Mouse (Mus musculus): ENCODE measurements around the gene Lin54. TPM values are rescaled to one million over a fixed set of nuclear protein-coding genes. Genes with fewer than 3 reads are reported as not detected.
"Not testable (repeated sequence)": the region's sequence is repeated elsewhere in the genome, so short reads cannot be mapped to it uniquely, and the experiment has no call there.

The Lin54 gene
- polyA plus RNA-seq, 2 experiments from 2014 or later, result 8.0 to 10.8 TPM

DNA sequence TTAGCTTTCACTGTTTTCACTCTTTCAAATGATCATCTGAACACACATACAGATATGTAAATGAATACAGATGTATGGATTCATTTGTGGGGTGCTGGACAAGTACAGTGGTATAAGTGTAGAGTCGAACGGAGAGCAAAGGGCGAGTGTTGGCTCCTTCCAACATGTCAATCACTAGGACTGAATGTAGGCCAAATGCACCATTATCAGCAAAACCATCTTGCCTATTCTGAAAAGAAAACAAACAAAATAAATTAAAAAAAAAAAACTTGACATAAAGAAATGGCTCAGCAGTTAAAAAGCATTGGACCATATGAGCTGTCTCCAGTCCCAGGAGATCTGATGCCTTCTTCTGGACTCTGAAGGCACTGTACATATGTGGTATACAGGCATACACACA is 12.2 kb downstream of the Lin54 start:
- no peak for ATAC-seq

- no peak for ATAC-seq
Measured at GRCm38 (mm10) chr5:100487120-100487519, 13.3 kb downstream of the Lin54 start.

- ATAC-seq, result peak; percentile 71
Measured at GRCm38 (mm10) chr5:100483569-100483968, 16.9 kb downstream of the Lin54 start.

DNA sequence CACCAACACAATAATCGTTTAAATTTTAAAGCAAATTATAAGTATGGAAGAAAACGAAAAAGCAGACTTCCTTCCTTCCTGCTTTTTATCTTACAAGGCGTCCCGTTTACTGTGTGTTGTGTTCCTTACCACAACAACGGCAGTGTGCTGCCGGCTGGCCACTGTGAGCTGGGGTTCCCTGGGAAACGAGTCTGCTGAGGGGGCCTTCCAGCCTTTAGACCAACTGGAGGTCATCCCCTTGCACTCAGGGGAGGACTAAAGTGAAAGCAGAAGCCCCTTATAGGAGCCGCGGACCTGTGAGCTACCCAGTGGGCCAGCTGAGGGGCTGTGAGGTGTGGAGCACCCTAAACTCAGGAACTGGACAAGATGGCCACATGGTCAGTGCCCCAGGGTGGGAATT is 22.8 kb downstream of the Lin54 start:
- no peak for ATAC-seq

GRCm38 (mm10) chr5:100476328-100476727 is 24.1 kb downstream of the Lin54 start:
- ATAC-seq, result peak; percentile 65

- ATAC-seq, result no peak
Measured at GRCm38 (mm10) chr5:100467336-100467735, 33.1 kb downstream of the Lin54 start.

- ATAC-seq, result peak; percentile 79
Measured at GRCm38 (mm10) chr5:100466624-100467023, 33.8 kb downstream of the Lin54 start.

- ATAC-seq, result no peak
Measured at GRCm38 (mm10) chr5:100462374-100462773, 38.1 kb downstream of the Lin54 start.

GRCm38 (mm10) chr5:100461526-100461925 is 38.9 kb downstream of the Lin54 start:
- no peak for ATAC-seq

DNA sequence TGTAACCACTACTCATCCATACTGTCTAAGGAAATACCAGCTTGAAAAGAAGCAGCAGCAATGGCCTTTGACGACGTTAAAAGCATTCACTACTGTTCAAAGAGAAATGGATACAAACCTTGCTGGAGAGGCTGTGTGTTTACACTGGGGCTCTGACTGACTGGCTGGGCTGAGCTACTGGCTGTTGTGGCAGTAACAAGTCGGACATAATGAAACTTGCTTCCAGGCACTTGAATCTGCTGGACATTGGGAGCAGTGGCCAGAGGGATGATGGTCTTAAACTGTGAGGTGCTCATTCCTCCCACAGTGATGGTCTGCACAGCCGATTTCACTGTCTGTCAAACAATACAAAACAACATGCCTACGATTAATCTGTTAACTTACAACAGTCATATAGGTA is 41.0 kb downstream of the Lin54 start:
- ATAC-seq, result no peak

DNA sequence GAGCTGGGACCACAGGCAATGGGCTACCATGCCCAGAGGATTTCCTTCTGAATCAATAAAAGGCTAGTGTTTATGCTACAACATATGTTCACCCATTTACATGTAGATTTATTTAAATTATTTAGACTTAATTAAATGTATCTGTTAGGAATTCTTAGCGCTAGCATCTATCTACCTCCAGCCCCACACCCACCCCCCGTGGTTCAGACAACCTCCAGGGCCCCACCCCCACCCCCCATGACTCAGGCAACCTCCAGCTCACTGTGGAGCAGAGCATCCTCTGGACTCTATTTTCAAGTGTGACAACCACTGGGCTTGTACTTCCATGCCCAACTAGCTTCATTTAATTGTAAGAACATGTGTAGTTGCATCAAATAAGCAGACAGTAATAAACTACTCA is 48.6 kb downstream of the Lin54 start:
- no peak for ATAC-seq

DNA sequence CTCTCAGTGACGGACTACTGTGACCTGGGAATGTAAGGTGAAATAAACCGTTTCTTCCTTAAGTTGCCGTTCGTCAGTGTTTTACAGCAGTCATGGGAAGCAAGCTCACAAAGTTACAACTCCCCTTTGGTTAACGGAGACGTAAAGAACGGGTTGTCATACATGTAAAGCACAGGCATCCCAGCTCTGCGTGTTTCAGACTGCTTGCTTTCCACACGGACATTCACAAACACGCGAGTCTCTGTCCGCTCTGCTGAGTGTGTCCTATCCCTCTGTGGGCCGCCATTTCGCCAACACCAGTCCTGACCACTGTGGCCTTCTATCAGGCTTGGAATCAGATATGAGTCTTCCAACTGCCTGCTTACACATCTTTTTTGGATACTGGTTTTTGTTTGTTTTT is 61.6 kb downstream of the Lin54 start:
- no peak for ATAC-seq

GRCm38 (mm10) chr5:100437917-100438316 is 62.5 kb downstream of the Lin54 start:
- ATAC-seq, result no peak

GRCm38 (mm10) chr5:100437086-100437485 is 63.4 kb downstream of the Lin54 start:
- no peak for ATAC-seq

DNA sequence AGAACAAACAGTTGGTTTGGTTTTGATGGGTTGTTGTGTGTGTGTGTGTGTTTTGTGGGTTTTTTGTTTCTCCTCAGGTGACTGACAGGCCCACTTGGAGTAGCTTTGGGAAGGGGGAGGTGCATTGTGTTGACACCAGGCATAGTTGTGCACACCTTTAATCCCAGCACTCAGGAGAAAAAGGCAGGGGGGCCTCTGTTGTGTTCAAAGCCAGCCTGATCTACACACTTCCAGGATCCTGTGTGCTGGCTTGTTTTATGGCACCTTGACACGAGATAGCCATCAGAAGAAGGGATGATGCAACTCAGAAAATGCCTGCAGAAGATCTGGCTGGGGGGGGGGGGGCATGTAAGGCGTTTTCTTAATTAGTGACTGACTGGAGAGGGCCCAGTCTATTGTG is 69.5 kb downstream of the Lin54 start:
- no peak for ATAC-seq

GRCm38 (mm10) chr5:100430076-100430390 is 70.4 kb downstream of the Lin54 start:
- ATAC-seq, result no peak

DNA sequence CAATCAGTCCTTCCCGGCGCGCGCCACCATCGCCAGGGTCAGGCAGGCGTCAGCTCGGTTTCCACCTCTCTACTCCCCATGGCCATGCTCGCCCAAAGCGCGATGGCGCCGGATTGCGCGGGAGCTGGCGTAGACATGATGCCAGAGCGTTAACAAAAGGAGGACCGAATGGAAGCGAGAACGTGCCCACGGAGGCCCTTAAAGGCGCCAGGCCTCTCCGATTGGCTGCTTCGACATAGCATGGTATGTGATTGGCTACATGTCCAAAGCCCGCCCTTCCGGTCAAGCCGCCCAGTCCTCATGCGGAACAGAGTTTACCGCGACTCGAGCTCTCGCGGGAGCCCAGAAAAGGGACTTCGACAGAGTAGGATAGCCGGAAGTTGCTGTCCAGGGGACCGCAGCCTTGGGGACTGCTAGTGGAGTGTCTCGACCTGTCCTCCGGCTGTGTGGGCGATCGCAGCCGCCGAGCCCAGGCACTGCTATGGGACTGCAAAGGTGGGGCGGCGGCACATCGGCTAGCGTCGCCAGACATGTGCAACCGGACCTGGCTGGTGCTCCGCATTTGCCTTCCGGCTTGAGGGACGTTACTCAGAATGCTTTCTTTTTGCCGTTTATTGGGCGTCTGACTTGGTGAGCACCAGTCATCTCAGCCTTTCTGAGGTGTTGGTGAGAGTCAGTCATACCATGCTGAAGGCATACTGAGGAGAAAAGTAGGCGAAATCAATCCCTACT is 70.9 kb downstream of the Lin54 start:
- peak; percentile 98 for ATAC-seq

DNA sequence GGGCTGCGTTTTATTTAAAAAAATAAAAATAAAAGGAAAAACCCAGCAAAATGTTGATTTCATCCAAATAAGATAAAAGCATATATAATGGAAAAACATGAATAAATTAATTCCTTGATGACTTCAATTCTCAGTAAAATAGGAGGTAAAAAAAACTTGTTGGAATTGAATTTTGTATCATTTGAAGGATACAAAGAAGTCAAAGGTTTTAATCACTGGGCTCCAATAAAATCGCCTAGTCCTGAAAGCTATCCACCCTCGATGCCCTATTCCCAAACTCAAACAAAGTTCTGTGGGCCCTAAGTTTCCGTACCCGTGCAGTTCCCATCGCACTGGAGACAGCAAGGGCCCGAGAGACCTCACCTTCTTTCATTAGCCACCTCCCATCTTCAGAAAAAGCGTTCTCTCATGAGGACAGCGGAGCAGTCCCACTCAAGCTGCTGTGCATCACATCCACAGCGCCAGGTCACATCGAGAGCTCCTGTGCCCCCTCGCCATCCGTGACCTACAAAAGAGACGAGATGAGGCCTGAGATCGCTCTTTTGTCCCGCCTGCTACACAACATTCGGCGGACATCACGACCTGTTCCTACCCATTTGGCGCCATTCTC is 71.6 kb downstream of the Lin54 start:
- peak; percentile 48 for ATAC-seq

DNA sequence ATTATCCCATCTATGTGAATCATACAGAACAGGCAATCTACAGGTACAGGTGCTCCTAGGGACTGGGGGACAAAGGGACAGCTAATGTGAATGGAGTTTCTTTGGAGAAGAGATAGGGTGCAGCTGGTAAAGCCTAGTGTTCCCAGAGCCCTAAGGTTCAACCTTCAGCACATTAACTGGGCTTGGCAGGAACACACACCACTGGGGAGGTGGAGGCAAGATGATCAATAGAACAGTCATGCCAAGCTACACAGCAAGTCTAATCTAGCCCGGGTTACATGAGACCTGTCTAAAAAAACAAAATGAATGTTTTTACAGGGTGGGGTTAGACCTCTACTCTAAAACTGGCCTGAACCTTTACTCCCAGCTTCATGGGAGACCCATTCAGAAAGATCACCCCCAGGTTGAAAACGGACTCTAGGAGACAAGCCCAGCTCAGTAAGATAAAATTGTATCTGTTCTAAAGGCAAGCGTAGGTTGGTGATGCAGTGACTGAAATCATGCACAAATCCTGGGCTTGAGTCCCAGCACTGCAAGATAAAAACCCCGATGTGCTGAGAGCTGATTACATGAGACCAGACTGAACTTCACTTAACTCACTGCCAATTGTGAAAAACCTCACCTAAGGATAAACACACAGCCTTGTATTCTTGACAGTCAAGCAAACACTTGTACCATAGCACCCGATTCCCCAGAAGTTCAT is 72.3 kb downstream of the Lin54 start:
- ATAC-seq, result no peak

DNA sequence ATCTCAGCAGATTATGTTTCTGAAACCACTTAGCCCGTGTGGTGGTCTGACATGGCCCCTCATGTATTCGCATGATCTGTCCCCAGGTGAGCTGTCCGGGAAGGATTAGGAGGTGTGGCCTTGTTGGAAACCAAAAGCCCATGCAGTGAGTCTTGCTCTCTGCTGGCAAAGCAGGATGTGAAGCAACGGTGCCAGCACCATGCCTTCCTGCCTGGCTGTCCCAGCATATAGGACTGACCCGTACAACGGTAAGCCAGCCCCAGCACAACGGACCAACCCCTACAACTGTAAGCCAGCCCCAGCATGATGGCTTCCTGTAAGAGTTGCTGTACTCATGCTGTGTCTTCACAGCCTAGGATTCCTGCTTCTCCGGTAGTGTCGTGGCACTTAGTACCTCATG is 73.2 kb downstream of the Lin54 start:
- no peak for ATAC-seq

DNA sequence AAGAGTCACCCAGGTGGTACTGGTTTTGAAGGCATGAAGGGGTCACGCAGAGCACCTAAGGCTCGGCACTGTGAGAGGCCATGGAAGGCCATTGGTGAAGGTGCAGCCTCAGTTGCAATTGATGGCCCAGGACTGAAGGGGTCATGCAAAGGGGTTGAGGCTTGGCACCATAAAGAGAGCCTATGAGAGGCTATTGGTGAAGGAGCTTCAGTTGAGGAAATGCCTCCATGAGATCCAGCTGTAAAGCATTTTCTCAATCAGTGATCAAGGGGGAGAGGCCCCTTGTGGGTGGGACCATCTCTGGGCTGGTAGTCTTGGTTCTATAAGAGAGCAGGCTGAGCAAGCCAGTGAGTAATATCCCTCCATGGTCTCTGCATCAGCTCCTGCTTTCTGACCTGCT is 74.6 kb downstream of the Lin54 start:
- ATAC-seq, result not testable (repeated sequence)

DNA sequence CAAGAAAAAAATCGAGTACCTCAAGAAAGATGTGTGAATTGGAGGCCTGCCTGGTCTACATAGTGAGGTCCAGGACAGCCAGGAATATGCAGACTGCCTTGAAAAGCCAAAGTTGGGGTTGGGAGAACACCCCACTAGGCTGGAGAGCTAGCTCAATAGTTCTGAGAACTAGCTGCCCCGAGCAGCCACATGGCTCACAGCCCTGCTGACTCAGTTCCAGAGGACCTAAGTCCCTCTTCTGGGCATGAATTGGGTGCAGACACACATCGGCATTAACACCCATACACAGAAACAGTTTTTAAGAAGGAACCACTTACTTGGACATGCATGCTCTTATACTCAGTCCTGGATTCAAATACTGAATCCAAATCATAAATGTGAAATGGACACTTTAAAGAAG is 76.2 kb downstream of the Lin54 start:
- ATAC-seq, result no peak

- no peak for ATAC-seq
Measured at GRCm38 (mm10) chr5:100423626-100424025, 76.8 kb downstream of the Lin54 start.

DNA sequence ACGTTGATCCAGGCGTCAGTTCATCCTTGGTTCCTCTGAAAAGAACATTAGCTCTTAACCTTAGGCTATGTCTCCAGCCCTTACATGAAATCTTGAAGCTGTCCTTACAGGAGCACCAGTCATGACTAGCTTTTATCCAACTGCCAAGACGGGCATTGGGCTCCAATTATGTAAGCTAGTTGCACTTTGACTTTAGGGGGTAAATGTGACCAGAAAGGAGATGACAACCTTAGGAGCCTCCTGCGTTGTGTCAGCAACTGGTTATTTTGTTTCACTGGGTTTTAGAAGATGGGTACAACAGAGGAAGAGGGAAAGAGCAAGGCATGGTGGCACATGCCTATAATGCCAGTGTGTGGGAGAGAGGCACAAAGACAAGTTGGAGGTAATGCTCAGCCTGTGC is 81.6 kb downstream of the Lin54 start:
- no peak for ATAC-seq

Measured in activated CD4-positive, CD25-positive, alpha-beta regulatory T cell, adult 4 months (primary cell).